26 mouse cellular contexts compared by ENCODE assay signal in the genomic region with DNA sequence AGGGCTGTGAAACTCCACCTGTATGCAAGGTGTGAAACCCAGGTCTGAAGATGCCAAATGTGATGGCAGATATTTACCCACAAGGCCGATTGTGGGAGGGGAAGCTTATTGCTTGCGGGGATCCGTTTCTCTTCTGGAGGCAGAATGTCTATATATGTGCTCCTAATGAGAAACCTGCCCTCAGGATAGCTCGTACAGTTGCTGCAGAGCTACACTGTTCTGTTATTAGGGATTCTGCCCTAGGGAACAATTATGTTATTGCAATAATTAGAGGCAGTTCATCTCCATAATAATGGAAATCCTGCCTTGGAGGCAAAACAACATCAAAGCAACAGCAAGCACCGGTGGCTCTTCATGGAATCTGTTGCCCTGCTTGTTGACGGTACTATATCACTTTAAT.
DNase-seq lines count a peak whose midpoint lies in the region; ATAC-seq lines count a peak whose summit lies in the region.
"Had no signal": no experiment of that assay in that cellular context is flagged by ENCODE, and none has a peak within 500 bp of the region (broad histone marks: within the 10 kb centered on the region; RNA-seq: fewer than 3 reads in every experiment).

No protein-coding gene starts in this region.

- no peaks in the 10 kb centered on the region for H3K4me1 ChIP-seq in midbrain, embryonic 14.5 days (ENCODE audit: control insufficient read depth, insufficient read depth, low read length)
- no peaks in the 10 kb centered on the region for H3K4me1 ChIP-seq in midbrain, embryonic 11.5 days (ENCODE audit: control insufficient read depth, insufficient read depth, low read length)
- no peaks in the 10 kb centered on the region for H3K4me1 ChIP-seq in hindbrain, embryonic 15.5 days (replicated peaks)
- peaks cover 4% of the 10 kb centered on the region for H3K4me1 ChIP-seq in midbrain, embryonic 16.5 days (ENCODE audit: control insufficient read depth, insufficient read depth, low read length)
- no peaks in the 10 kb centered on the region for H3K4me1 ChIP-seq in heart, embryonic 12.5 days (replicated peaks)
- H3K4me1 ChIP-seq: embryonic facial prominence, embryonic 10.5 days; embryonic facial prominence, embryonic 15.5 days; forebrain, embryonic 12.5 days had no signal

- ATAC-seq in midbrain, embryonic 14.5 days (ENCODE audit: low FRiP score, low TSS enrichment), result peak; percentile 62
- no peak for ATAC-seq in midbrain, embryonic 11.5 days (ENCODE audit: low FRiP score)
- peak; percentile 55; the same call in 1 of the 2 replicates for ATAC-seq in hindbrain, embryonic 15.5 days (ENCODE audit: low FRiP score, low read depth)
- peak; percentile 50; the same call in 1 of the 2 replicates for ATAC-seq in midbrain, embryonic 16.5 days
- ATAC-seq in heart, embryonic 12.5 days (ENCODE audit: insufficient number of reproducible peaks, low FRiP score), result no peak
- ATAC-seq: CD4-positive, CD25-positive, alpha-beta regulatory T cell, adult 4 months; forebrain, postnatal 0 days; intestine, postnatal 0 days had no signal

- DNase-seq in midbrain, embryonic 14.5 days, result peak; percentile 67
- no peak for DNase-seq in midbrain, embryonic 11.5 days (ENCODE audit: low spot score, missing footprints)
- DNase-seq in gastrocnemius, postnatal 14 days, result no peak
- no peak for DNase-seq in ovary, postnatal 36 days (ENCODE audit: low spot score)
- DNase-seq: adrenal gland, postnatal 25 days; cerebellum, adult 18-20 months; cerebellum, postnatal 25 days; forebrain, postnatal 0 days; kidney, adult 9 months; kidney, postnatal 10 days; liver; lung, adult 2 months; lung, postnatal 10 days; right cerebral cortex, postnatal 4 days; thymus, adult 2 months; thymus, postnatal 36 days had no signal

- no peak overlapping the region for H3K9ac ChIP-seq in midbrain, embryonic 14.5 days (replicated peaks; ENCODE audit: low read length)
- no peak overlapping the region for H3K9ac ChIP-seq in midbrain, embryonic 11.5 days (ENCODE audit: low read length)
- no peak overlapping the region for H3K9ac ChIP-seq in hindbrain, embryonic 15.5 days
- H3K9ac ChIP-seq in midbrain, embryonic 16.5 days (ENCODE audit: low read depth, low read length), result no peak overlapping the region
- no peak overlapping the region for H3K9ac ChIP-seq in heart, embryonic 12.5 days
- H3K9ac ChIP-seq: embryonic facial prominence, embryonic 15.5 days; forebrain, embryonic 12.5 days; forebrain, postnatal 0 days; liver, embryonic 14.5 days had no signal

- H3K9me3 ChIP-seq in midbrain, embryonic 14.5 days (ENCODE audit: control insufficient read depth, low read length), result no peaks in the 10 kb centered on the region
- H3K9me3 ChIP-seq in midbrain, embryonic 11.5 days (ENCODE audit: control insufficient read depth, low read length), result no peaks in the 10 kb centered on the region
- H3K9me3 ChIP-seq in hindbrain, embryonic 15.5 days, result no peaks in the 10 kb centered on the region
- H3K9me3 ChIP-seq in midbrain, embryonic 16.5 days (replicated peaks; ENCODE audit: control insufficient read depth, low read length, poor library complexity, severe bottlenecking), result no peaks in the 10 kb centered on the region
- H3K9me3 ChIP-seq in heart, embryonic 12.5 days (replicated peaks), result no peaks in the 10 kb centered on the region
- H3K9me3 ChIP-seq: embryonic facial prominence, embryonic 10.5 days; embryonic facial prominence, embryonic 15.5 days; forebrain, embryonic 12.5 days had no signal

- WGBS in midbrain, embryonic 14.5 days, result 51% methylated on average over 6 of the region's 6 CpGs
- WGBS in midbrain, embryonic 11.5 days, result 87% methylated on average over 6 of the region's 6 CpGs
- WGBS in hindbrain, embryonic 15.5 days, result 46% methylated on average over 6 of the region's 6 CpGs
- 48% methylated on average over 6 of the region's 6 CpGs for WGBS in midbrain, embryonic 16.5 days
- 84% methylated on average over 6 of the region's 6 CpGs for WGBS in heart, embryonic 12.5 days

- H3K36me3 ChIP-seq in midbrain, embryonic 14.5 days (ENCODE audit: control insufficient read depth, insufficient read depth, low read length), result no peaks in the 10 kb centered on the region
- no peaks in the 10 kb centered on the region for H3K36me3 ChIP-seq in midbrain, embryonic 11.5 days (ENCODE audit: control insufficient read depth, insufficient read depth, low read length)
- no peaks in the 10 kb centered on the region for H3K36me3 ChIP-seq in hindbrain, embryonic 15.5 days
- no peaks in the 10 kb centered on the region for H3K36me3 ChIP-seq in midbrain, embryonic 16.5 days (ENCODE audit: control insufficient read depth, insufficient read depth, low read length)
- no peaks in the 10 kb centered on the region for H3K36me3 ChIP-seq in heart, embryonic 12.5 days
- H3K36me3 ChIP-seq: embryonic facial prominence, embryonic 10.5 days; embryonic facial prominence, embryonic 15.5 days; forebrain, embryonic 12.5 days had no signal

- H3K4me3 ChIP-seq in midbrain, embryonic 14.5 days (replicated peaks; ENCODE audit: low read depth, low read length), result no peak overlapping the region
- H3K4me3 ChIP-seq in midbrain, embryonic 11.5 days (ENCODE audit: low read depth, low read length), result no peak overlapping the region
- no peak overlapping the region for H3K4me3 ChIP-seq in hindbrain, embryonic 15.5 days
- H3K4me3 ChIP-seq in midbrain, embryonic 16.5 days (ENCODE audit: low read depth, low read length), result no peak overlapping the region
- no peak overlapping the region for H3K4me3 ChIP-seq in heart, embryonic 12.5 days
- H3K4me3 ChIP-seq: embryonic facial prominence, embryonic 10.5 days; embryonic facial prominence, embryonic 15.5 days; forebrain, embryonic 12.5 days had no signal

- no peak overlapping the region for H3K27ac ChIP-seq in midbrain, embryonic 14.5 days (replicated peaks; ENCODE audit: low read depth, low read length)
- H3K27ac ChIP-seq in midbrain, embryonic 11.5 days (ENCODE audit: low read depth, low read length), result no peak overlapping the region
- H3K27ac ChIP-seq in hindbrain, embryonic 15.5 days (replicated peaks), result no peak overlapping the region
- H3K27ac ChIP-seq in midbrain, embryonic 16.5 days (ENCODE audit: low read length), result no peak overlapping the region
- H3K27ac ChIP-seq in heart, embryonic 12.5 days (ENCODE audit: poor library complexity, severe bottlenecking), result no peak overlapping the region
- H3K27ac ChIP-seq: embryonic facial prominence, embryonic 10.5 days; embryonic facial prominence, embryonic 15.5 days; forebrain, embryonic 12.5 days; liver, embryonic 14.5 days; macrophage had no signal

- no peaks in the 10 kb centered on the region for H3K27me3 ChIP-seq in midbrain, embryonic 14.5 days (ENCODE audit: control insufficient read depth, insufficient read depth, low read length)
- no peaks in the 10 kb centered on the region for H3K27me3 ChIP-seq in midbrain, embryonic 11.5 days (ENCODE audit: control insufficient read depth, insufficient read depth, low read length)
- H3K27me3 ChIP-seq in hindbrain, embryonic 15.5 days, result no peaks in the 10 kb centered on the region
- H3K27me3 ChIP-seq in midbrain, embryonic 16.5 days (ENCODE audit: control insufficient read depth, insufficient read depth, low read depth, low read length), result no peaks in the 10 kb centered on the region
- H3K27me3 ChIP-seq in heart, embryonic 12.5 days (replicated peaks), result no peaks in the 10 kb centered on the region
- H3K27me3 ChIP-seq: embryonic facial prominence, embryonic 15.5 days; forebrain, embryonic 12.5 days had no signal

- intact Hi-C loops in gastrocnemius, postnatal 14 days (cut with DNase I; ENCODE audit: low total_unique reads), result no loop called here

- no peak overlapping the region for H3K4me2 ChIP-seq in midbrain, embryonic 14.5 days (ENCODE audit: low read length)
- no peak overlapping the region for H3K4me2 ChIP-seq in midbrain, embryonic 11.5 days
- no peak overlapping the region for H3K4me2 ChIP-seq in hindbrain, embryonic 15.5 days
- no peak overlapping the region for H3K4me2 ChIP-seq in midbrain, embryonic 16.5 days (ENCODE audit: low read length)
- no peak overlapping the region for H3K4me2 ChIP-seq in heart, embryonic 12.5 days
- H3K4me2 ChIP-seq: embryonic facial prominence, embryonic 15.5 days; forebrain, embryonic 12.5 days had no signal

Comparison
In these comparisons a context has a peak if more than half of its experiments do, and no peak if none do; other contexts are left out.
1. ATAC-seq: peak in midbrain, embryonic 14.5 days (single experiment), hindbrain, embryonic 15.5 days (single experiment) and midbrain, embryonic 16.5 days (single experiment); none in midbrain, embryonic 11.5 days (single experiment) and heart, embryonic 12.5 days (single experiment).